Mouse (Mus musculus) left cerebral cortex, postnatal 10 days (tissue): Measurements from ENCODE around the gene Actc1. TPM values are rescaled to one million over a fixed set of nuclear protein-coding genes. Genes with fewer than 3 reads are reported as not detected.
A peak's percentile ranks its signal among the peaks of the same experiment; 100 is the strongest.

Source experiments
- DNase-seq, 2 experiments: peaks; one replicate each; pipeline ENCODE4 v3.0.0; 2021 to 2022; ENCODE audit warnings: low spot score in 2 of 2, mixed read lengths in 1 of 2; ENCODE audit errors: extremely low spot score in 1 of 2
- intact Hi-C: fragments of 180-260 bp; cut with DNase I; formaldehyde crosslinking; loops from one replicate; pipeline ENCODE4 v1.15.1; 2025
- total RNA-seq, 2 experiments: library from RNA; stranded (reverse); gene quantifications; 2 replicates each; pipeline ENCODE4 v1.2.3; 2021

The Actc1 gene
- not detected for total RNA-seq

DNA sequence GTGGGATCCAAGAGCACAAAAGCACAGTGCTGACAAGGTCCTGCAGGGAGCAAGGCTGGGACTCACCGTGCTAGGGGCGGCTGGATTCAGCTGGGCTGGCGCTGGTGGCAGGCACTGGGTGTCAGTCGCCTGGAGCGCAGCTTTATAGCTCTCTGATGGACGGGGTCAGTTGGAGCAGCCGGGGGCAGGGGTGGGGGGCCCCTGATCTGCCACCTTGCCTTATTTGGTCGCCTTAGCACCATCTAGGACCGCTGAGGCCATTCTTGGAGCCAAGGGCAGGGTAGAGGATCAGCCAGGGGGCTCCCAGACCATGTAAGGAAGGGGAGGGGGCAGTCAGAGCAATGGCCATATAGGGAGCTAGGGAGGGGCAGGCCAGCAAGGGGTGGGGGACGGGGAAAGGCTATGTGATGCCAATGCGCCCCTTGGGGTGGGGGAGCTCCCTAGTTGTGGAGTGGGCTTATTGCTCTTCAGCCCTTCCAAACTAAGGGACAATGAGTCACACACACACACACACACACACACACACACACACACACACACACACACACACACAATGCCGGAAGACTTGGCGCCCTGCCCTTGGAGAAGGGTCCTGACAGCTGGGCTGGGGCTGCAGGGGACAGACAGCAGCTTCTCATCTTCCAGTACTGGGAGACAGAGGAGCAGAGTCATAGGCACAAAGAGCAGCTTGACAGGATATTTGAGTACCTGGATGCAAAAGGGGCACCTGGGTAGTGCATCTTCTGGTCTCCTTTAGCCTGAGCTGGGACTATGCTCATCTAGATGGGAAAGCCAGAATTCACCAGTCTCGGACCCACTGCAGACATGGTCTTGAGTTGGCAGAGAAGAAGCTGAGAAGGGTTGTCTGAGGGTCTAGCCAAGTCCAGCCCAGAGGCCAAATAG, at the start of gene Actc1:
TSS of gene Actc1 (minus strand) at position 853 of the 903 bp plus-strand sequence.
- intact Hi-C loops = no loop called here
- DNase-seq = no peak

DNA sequence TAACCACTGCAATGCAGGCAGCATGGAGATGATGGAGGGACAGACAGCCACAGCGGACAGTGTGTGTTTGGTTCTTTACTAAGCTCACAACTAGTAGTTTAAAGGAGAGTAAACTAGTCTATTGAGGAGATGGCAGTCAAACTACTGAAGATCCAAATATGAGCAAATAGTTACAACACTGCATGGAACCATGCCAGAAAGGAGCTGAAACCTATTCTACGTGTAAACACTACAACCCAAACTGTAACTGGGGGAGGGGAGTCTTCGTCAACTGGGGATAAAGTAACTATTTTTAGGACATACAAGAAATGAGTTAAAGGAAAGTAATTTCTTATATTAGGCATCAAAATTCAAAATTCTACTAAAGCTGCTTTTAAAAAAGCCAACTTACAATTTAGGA, 49.1 kb upstream of the Actc1 start:
- intact Hi-C loops = no loop called here

DNA sequence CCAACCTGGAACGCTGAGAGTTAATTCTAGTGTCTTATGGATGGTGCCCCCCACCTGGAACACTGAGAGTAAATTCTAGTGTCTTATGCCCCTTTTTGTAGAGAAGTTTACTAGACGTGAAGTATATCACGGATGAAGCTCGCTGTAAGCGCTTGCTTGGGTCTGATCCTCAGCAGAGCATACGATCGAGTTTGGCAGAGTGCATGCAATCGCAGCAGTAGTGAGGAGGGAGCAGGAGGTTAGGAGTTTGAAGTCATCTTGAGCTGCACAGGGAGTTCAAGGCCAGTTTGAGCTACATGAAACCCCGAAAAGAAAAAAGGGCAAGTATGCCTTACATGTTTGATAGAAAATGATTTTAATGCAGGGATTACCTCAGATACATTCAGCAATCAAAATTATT, 47.5 kb upstream of the Actc1 start:
- no peak for DNase-seq
- intact Hi-C loops = no loop called here

More for the DNA sequence above, 49.1 kb upstream of the Actc1 start:
- no peak for DNase-seq

DNA sequence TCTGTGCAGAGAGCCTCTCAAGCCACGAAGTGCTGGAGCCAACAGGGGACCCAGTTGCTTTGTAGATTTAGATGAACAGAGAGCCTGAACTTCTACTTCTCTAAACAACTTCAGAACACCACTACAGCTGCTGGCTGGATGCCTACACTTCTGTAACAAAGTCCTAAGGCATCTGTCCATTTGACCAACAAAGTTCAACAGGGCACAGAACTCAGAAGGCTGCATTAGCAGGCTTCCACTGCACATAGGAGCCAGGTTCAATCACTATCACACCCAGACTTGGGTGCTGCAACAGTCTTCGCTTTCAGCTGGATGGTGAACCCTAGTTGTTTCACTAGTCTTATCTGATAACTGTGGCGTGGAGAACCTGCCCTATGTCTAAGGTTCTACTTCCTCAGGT, 46.5 kb upstream of the Actc1 start:
- intact Hi-C loops = loop anchor here (5.0 kb wide), 1 partner anchor 233 kb away; no protein-coding TSS in a partner anchor
- no peak for DNase-seq

DNA sequence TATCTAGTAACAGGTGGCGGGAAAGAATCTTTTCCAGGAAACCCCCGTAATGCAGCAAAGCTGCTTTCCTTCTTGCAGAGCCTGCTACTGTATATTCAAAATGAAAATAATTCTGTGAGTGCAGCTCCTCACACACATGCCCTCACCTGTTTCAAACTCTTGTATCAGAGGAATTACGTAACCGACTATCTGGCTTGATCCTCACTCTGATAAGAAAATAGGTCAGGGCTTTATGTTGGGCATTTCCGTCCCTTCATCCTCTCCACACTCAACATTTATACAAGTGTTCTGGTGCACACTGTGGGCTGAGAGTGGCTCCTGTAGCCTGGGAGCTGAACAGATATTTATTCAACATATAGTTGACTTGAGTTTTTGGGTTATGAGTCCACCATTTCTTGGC, 45.8 kb upstream of the Actc1 start:
- intact Hi-C loops = loop anchor here (5.0 kb wide), 1 partner anchor 232 kb away; no protein-coding TSS in a partner anchor
- DNase-seq = no peak

DNA sequence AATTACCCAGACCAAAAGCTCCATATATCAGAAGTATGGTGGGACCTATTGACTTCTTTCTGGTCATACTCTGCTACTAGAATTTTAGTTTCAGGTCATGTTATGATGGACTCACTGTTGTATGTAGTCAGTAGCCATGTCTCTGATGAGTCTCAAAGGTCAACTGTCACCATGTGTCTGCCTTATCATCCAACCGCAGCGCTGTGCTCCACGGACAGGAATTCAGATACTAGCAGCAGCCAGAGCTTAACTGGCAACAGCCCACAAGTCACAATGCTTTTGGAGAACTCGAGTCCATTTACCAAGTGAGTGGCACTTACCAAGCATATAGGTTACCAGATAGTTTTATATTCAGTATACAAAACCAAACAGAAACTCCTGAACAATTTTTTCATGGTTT, 44.3 kb upstream of the Actc1 start:
- DNase-seq = no peak
- intact Hi-C loops = loop anchor here (5.0 kb wide), 1 partner anchor 230 kb away; no protein-coding TSS in a partner anchor

DNA sequence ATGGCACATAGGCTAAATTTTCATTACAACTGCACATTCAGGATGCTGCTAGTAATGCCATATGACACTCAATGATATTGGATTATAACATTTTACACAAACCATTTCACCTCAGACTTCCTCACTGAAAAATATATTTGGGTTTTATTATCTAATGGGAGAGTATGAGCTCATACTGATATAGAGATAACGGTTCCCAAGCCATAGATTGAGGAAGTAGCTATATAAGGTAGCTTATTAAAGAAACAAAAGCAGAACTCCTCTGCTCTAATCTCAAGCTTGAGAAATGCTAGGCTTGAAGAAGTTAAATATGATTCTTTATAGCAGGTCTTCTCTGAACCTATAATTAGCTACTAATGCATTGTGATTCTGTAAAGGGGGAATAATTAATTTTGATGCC, 43.2 kb upstream of the Actc1 start:
- DNase-seq = no peak
- intact Hi-C loops = loop anchor here (5.0 kb wide), 1 partner anchor 229 kb away; no protein-coding TSS in a partner anchor

DNA sequence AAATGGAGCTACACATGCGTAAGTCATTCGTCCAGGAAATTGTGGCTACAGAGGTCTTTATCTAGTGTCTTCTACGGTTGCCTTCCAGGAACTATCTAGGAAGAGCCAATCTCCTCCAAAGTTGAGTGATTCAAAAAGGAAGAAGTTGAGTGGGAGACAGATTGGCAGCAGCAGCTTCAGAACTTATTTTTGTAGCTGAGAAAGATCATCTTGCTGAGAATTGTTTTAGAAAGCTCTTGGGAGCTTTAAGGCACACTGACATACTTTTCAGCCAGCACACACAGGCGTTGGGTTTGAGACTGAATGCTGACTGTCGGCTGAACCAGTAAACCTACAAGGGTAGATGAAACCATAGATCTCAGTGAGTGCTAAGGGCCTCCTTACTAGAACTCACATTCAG, 42.0 kb upstream of the Actc1 start:
- peak in 1 of 2 experiments; percentile 8 for DNase-seq
- intact Hi-C loops = loop anchor here (5.0 kb wide), 1 partner anchor 228 kb away; no protein-coding TSS in a partner anchor

DNA sequence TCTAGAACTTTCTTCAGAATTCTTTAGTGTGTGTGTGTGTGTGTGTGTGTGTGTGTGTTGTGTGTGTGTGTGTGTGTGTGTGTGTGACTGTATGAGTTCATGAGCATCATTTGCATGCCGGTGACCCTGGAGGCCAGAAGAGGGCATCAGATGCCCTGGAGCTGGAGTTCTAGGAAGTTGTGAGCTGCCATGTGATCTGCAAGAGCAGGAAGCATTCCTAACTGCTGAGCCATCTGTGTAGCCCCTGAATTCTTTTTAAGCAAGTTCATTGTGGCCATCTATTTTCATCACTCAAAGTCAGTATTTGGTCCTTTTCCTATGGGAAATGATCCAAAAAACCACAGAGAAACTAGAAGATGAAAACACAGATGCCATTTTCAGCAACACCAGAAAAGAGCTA, 41.3 kb upstream of the Actc1 start:
- intact Hi-C loops = loop anchor here (5.0 kb wide), 2 partner anchors 82 to 227 kb away; partner anchors contain the start of gene Gjd2

DNA sequence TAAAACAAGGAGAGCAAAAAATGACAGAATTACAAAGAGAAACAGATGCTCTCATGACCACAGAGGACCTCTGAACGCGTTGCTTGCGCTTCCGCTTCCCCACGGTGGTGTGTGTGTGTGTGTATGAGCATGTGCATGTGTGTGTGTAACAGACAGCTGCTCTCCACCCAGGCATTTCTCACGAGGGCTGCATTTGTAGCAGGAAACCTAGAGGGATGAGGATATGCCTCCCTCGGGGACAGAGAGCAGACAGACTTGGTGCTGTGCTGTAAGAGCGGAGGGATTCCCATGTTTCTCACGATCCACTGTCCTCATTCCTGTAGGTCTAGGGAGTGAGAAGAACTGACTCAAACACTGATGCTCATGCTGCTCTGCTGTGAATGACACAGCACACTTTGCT, 40.2 kb upstream of the Actc1 start:
- peak in 1 of 2 experiments; percentile 31 for DNase-seq
- intact Hi-C loops = loop anchor here (5.0 kb wide), 1 partner anchor 81 kb away; the partner anchor contains the start of gene Gjd2

More for the DNA sequence above, 41.3 kb upstream of the Actc1 start:
- no peak for DNase-seq

DNA sequence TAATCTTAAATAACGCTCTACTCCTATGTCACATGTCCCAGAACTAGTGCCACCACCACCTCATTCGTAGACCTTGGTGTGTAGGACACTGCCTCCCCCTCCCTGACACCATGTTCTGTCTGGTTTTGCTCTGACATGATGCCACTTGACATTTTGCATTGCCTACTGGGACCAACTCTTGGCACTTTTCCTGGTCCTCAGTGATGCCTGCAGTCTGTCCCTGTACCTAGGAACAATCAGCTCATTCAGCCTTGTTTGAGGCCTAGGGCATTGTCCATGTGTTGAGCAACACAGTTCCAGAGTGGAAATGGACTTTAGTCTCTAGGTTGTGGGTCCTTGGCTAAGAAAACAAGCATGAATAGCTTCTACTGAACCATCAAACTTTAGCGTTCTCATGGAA, 36.5 kb upstream of the Actc1 start:
- no peak for DNase-seq
- intact Hi-C loops = loop anchor here (5.0 kb wide), 1 partner anchor 78 kb away; the partner anchor contains the start of gene Gjd2

DNA sequence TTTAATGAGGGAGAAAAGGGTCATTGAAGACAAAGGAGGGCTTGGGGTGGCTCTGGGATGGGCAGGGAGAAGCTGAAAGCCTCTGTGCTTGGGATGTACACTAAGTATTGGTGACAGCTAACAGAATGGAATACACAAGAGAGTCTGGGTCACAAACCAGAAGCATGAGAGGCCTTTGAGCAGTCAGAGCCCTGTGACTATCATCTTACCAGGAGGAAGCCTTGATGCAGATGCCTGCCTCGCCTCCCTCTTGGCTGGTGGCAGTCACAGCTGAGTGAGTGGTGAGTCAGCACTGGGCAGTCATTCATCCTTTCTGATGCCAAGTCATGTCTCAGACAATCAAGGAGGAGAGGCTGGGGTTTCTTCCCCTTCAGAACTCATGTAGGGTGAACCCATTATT, 33.9 kb upstream of the Actc1 start:
- intact Hi-C loops = no loop called here
- DNase-seq = no peak

DNA sequence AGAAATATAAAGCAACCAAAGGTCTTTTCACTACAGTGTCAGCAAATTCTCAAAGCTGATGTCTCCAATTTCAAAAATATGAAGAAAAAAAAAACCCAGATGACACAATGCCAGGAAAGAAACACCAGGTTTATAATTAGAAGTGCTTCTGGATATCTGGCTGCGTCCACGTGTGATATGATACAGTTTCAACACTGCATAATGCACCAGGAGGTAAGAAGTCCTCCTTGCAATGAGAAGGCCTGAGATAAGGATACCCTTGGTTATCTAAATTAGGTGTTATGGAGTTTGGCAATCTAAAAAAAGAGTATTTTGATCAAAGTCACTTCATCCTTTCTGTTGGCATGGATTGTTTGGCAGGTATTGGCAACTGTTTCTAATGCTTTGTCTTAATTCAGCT, 18.5 kb upstream of the Actc1 start:
- DNase-seq = no peak
- intact Hi-C loops = no loop called here

DNA sequence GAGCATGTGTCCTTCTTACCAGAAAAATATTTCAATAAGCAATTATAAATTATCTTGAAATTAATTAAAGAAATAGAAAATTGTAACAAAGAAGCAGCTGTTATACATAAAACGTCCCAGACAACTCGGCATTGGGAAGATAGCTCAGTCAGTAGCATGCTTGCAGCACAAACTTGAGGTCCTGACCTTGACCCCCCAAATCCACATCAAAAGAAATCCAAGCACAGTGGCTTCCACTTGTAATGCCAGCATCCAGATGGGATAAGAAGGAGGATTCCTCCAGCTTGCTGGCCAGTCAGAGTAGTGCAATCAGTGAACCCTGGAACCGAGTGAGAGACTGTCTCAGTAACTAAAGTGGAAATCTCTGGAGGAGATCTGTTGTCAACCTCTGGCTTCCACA, 12.9 kb upstream of the Actc1 start:
- no peak for DNase-seq
- intact Hi-C loops = no loop called here

DNA sequence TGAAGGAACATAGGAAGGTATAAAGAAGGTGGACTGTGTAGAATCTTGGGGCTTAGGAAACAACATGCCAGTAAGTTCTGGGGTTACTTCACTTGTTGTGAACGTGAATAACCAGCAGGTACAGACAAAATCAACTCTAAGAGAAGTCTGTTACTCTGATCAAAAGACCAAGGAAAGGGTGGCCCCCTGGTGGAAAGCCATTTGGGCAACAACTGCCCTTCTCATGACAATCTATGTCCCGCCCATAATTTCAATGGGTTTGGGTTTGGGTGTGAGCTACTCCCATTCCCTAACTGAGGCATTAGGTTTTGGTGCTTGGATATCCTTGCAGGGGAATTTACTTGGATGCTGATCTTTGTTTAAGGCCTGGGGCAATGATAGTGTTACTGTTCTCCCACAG, 10.7 kb upstream of the Actc1 start:
- intact Hi-C loops = no loop called here
- no peak for DNase-seq

DNA sequence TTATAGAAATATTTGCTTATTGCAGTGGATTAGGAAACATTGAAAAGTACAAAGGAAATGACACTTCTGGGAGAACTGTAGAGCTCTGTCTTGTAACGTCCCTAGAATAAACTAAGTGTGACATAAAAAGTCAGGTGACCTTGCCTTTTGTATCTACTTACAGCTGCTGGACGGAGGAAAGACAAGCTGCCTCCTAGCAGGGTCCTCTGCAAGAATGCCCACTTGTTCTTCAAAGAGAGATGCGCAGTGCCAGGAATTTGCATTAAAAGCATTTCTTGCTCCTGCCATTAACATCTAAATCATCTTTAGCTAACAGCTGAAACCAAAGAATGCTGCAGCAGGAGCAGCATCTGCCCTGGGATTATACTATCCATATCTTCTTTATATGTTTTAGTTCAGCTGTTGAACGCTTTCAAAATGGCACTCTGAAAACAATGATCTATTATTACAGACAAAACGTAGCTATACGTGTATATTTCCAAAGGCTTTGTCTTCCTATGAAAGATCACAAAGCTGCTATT, 6.8 kb upstream of the Actc1 start:
- DNase-seq = no peak
- intact Hi-C loops = no loop called here

DNA sequence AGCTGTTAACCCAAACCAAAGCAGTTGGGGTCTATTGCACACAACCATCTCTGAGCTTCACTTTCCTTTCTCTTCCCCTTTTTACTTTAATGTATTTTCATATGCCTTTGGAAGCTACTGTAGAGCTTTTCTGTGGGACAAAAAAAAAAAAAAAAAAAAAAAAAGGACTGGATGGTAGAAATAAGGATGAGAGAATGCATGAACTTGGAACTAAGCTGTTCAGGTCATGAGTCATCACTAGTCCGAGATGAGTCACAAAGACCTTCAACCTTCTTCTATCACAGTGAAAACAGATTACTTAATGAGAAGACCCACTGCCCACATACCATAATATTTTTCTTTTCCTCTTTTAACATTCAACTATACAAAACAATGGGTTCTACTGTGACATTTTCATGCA, 6.3 kb upstream of the Actc1 start:
- intact Hi-C loops = no loop called here
- DNase-seq = no peak

DNA sequence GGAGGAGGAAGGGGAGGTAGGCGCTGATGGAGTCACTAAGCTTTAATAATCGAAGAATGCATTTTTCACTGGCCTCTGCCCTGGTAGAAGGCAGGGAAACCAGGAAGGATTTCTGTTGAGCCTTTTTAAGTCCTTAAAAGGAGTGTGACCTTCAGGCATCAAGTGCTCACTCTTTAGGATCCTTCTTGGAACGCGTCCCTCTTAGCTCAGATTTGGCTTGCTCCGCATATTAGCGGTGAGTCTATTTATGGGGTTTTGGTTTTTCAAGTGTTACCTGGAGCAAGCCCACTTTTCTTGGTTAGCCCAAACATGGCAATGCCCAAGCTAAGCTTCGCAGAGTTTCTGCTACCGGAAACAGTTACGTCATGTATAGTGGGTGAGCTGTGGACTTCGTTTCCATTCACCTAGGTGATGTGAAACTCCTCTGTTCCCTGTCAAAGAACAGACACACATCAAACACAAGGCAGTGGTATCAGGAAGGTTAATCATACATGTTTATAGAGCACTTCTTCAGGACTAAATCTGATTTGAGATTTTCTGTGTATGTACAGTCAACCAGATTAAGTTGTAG, 5.0 kb upstream of the Actc1 start:
- intact Hi-C loops = no loop called here
- DNase-seq = no peak

DNA sequence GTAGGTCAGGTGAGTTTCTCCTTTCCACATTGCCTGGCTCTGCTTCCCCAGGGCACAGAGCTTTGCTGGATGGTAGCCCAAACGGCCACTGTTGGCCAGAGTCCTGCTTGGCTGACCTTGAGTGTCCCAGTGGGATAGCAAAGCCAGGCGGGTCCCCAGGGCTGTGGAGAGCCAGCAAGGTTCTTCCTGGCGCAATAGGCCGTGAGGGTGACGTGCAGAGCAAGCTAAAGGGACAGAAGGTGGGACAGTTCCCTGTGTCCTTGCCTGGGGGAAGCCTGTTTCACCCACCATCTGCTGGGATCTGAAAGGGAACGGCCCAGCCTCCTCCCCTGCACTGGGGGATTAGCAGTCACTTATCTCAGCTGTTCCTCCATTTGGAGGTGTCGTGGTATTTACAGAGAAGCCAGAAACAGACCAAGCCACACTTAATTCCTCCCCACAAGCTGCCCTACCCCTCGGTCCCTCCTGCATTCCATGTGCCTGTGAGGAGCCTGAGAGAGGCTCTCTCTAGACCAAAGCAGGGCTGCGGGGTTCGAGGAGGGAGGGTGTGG, 4.0 kb upstream of the Actc1 start:
- intact Hi-C loops = no loop called here
- DNase-seq = no peak
